Comparison of ENCODE assay signal across 8 mouse cellular contexts in genomic region chr8:13213479-13214268, GRCm38 (mm10). TPM values are rescaled to one million over a fixed set of nuclear protein-coding genes. Genes with fewer than 3 reads are reported as not detected.
DNase-seq lines count a peak whose midpoint lies in the region; ATAC-seq lines count a peak whose summit lies in the region.

No protein-coding gene starts in this region.

- H3K27me3 ChIP-seq in intestine, embryonic 14.5 days (replicated peaks; ENCODE audit: control insufficient read depth, insufficient read depth, low read length): no peaks in the 10 kb centered on the region

- peaks cover 3% of the 10 kb centered on the region; the same call in 1 of the 2 replicates for H3K4me1 ChIP-seq in intestine, embryonic 14.5 days (replicated peaks; ENCODE audit: control insufficient read depth, insufficient read depth, low read length)

- no peaks in the 10 kb centered on the region for H3K36me3 ChIP-seq in intestine, embryonic 14.5 days (ENCODE audit: control insufficient read depth, insufficient read depth, low read length)

- WGBS in intestine, embryonic 14.5 days: 24% methylated on average over 10 of the region's 10 CpGs

- no peak overlapping the region for H3K4me3 ChIP-seq in intestine, embryonic 14.5 days (ENCODE audit: low read depth, low read length)

- intact Hi-C loops in left cerebral cortex, postnatal 10 days (cut with DNase I): loop anchor here (5.0 kb wide), 1 partner anchor 56 kb away; the partner anchor contains the start of gene Lamp1

- DNase-seq in adrenal gland, adult (ENCODE audit: inconsistent age in 2 of 2, low spot score in 1 of 2): peak; percentile 89 to 96
- DNase-seq in embryo, embryonic 10.5 days (ENCODE audit: low spot score): peak; percentile 91
- peak; percentile 88 for DNase-seq in gastrocnemius, postnatal 25 days
- peak; percentile 88 for DNase-seq in intestine, embryonic 14.5 days (ENCODE audit: low spot score)
- peak; percentile 79 to 89 for DNase-seq in left cerebral cortex, postnatal 10 days (ENCODE audit: extremely low spot score in 1 of 2, low spot score in 2 of 2)
- peak; percentile 87 to 91 for DNase-seq in right cerebral cortex, postnatal 10 days (ENCODE audit: low spot score in 2 of 2)
- DNase-seq in urinary bladder, postnatal 14 days (ENCODE audit: low spot score): peak; percentile 90

- no peak overlapping the region; the same call in 1 of the 2 replicates for H3K4me2 ChIP-seq in intestine, embryonic 14.5 days (ENCODE audit: low read length)

- peak; percentile 54; the same call in 1 of the 2 replicates for ATAC-seq in intestine, embryonic 14.5 days (replicated peaks; ENCODE audit: low FRiP score, low TSS enrichment, low read depth)
- ATAC-seq in megakaryocyte progenitor cell, adult 5-6 weeks (replicated peaks; ENCODE audit: poor library complexity): peak; percentile 85

- H3K9me3 ChIP-seq in intestine, embryonic 14.5 days (ENCODE audit: control insufficient read depth, low read length): no peaks in the 10 kb centered on the region

- H3K27ac ChIP-seq in intestine, embryonic 14.5 days (ENCODE audit: low read depth): no peak overlapping the region

- H3K9ac ChIP-seq in intestine, embryonic 14.5 days (ENCODE audit: low read length): no peak overlapping the region

RNA-seq across cellular contexts. Expression of gene Grtp1, which starts 13.3 kb away (rescaled TPM):
- 10 to 100 TPM; 16.3 to 17.3 TPM for total RNA-seq in gastrocnemius, postnatal 25 days (2021)
- 49.1 and 55.6 TPM in 2 replicates for polyA plus RNA-seq in intestine, embryonic 14.5 days (2014; fragmentation: Nextera tagmentation; extraction: Ambion mirVana)
- 1 to 10 TPM; 4.9 to 6.4 TPM for total RNA-seq in left cerebral cortex, postnatal 10 days (2021)
- total RNA-seq in megakaryocyte progenitor cell, adult 5-6 weeks (2015): 0.71 and 1.0 TPM in 2 replicates
- 0.08 and 0.37 TPM in 2 replicates for total RNA-seq in megakaryocyte progenitor cell, adult 5-6 weeks (2017)

RNA-seq across cellular contexts. Expression of gene Adprhl1, which starts 40.3 kb away (rescaled TPM):
- total RNA-seq in gastrocnemius, postnatal 25 days (2021): 10 to 100 TPM; 42.3 to 61.6 TPM
- 0.17 and 0.27 TPM in 2 replicates for polyA plus RNA-seq in intestine, embryonic 14.5 days (2014; fragmentation: Nextera tagmentation; extraction: Ambion mirVana)
- 1 to 10 TPM; 1.3 to 1.9 TPM for total RNA-seq in left cerebral cortex, postnatal 10 days (2021)
- not detected in 2 replicates for total RNA-seq in megakaryocyte progenitor cell, adult 5-6 weeks (2015)
- total RNA-seq in megakaryocyte progenitor cell, adult 5-6 weeks (2017): not detected in 2 replicates

RNA-seq across cellular contexts. Expression of gene Lamp1, which starts 54.7 kb away (rescaled TPM):
- total RNA-seq in gastrocnemius, postnatal 25 days (2021): 100 to 1,000 TPM; 294 to 322 TPM
- polyA plus RNA-seq in intestine, embryonic 14.5 days (2014; fragmentation: Nextera tagmentation; extraction: Ambion mirVana): 310 and 321 TPM in 2 replicates
- 100 to 1,000 TPM; 300 to 304 TPM for total RNA-seq in left cerebral cortex, postnatal 10 days (2021)
- total RNA-seq in megakaryocyte progenitor cell, adult 5-6 weeks (2015): 209 and 240 TPM in 2 replicates
- 259 and 273 TPM in 2 replicates for total RNA-seq in megakaryocyte progenitor cell, adult 5-6 weeks (2017)

Comparison
In these comparisons a context has a peak if more than half of its experiments do, and no peak if none do; other contexts are left out.
1. RNA of gene Adprhl1, which starts 40.3 kb away (total RNA-seq): 42.3 to 61.6 TPM in gastrocnemius, postnatal 25 days; 1.3 to 1.9 TPM in left cerebral cortex, postnatal 10 days and not detected in megakaryocyte progenitor cell, adult 5-6 weeks; every median in the first group is over 10 times any median in the second.
2. Peak in every context shown above with its lines, with median percentiles within 50 percentile points of each other: DNase-seq.